Mouse (Mus musculus) lung, adult 2 months (tissue): ENCODE measurements around the gene Terf2ip.

ENCODE experiments used
- CTCF ChIP-seq: fragments of 200-500 bp; IDR thresholded peaks from 2 replicates; pipeline ENCODE4 v1.5.1; 2011; ENCODE audit warnings: mild to moderate bottlenecking, low read length, control low read depth; ENCODE audit not compliant: insufficient read depth
- POLR2A ChIP-seq: fragments of 200-500 bp; IDR thresholded peaks from 2 replicates; pipeline ENCODE4 v1.6.1; 2011; ENCODE audit warnings: low read depth, mild to moderate bottlenecking, control low read depth, low read length, borderline replicate concordance; ENCODE audit errors: extremely low read depth

- no peak for TF ChIP-seq CTCF
- no peak for TF ChIP-seq POLR2A
Measured at GRCm38 (mm10) chr8:112037521-112037920, 26.3 kb downstream of the Terf2ip start.
